Mouse (Mus musculus) heart, postnatal 0 days (tissue): ENCODE data around the gene Cep350.

Experiments
- CTCF ChIP-seq: IDR thresholded peaks from 2 replicates; pipeline ENCODE4 v1.5.1; 2016; ENCODE audit warnings: antibody characterized with exemption, control low read depth, low read depth
- EP300 ChIP-seq: IDR thresholded peaks from 2 replicates; pipeline ENCODE4 v1.6.1; 2016; ENCODE audit warnings: antibody characterized with exemption, low read depth

GRCm38 (mm10) chr1:155973068-155973718 is at the start of gene Cep350:
- TF ChIP-seq CTCF (no peak), EP300 (0 out of 2 replicates have a peak, but pooled peaks have one; percentile 54)
